Mouse (Mus musculus) thymus, postnatal 4 days (tissue): Measurements from ENCODE around the gene Zfp592.
A peak's percentile ranks its signal among the peaks of the same experiment; 100 is the strongest.
"Not testable (repeated sequence)": the region's sequence is repeated elsewhere in the genome, so short reads cannot be mapped to it uniquely, and the experiment has no call there.

ENCODE experiments used
- DNase-seq: peaks from one replicate; pipeline ENCODE4 v3.0.0; 2021

The Zfp592 gene

GRCm38 (mm10) chr7:80992980-80993833 lies at the start of gene Zfp592:
Gene Zfp592, plus strand, starts transcription at chr7:80993681.
- peak; percentile 91 for DNase-seq

- DNase-seq = peak; percentile 96
Observed at GRCm38 (mm10) chr7:80947445-80948350, 45.8 kb upstream of the Zfp592 start, which contains the start of gene Sec11a. Gene Sec11a, minus strand, starts transcription at chr7:80947780.

- DNase-seq = no peak
Observed at GRCm38 (mm10) chr7:80951461-80951860, 42.0 kb upstream of the Zfp592 start.

- DNase-seq = no peak
Observed at GRCm38 (mm10) chr7:80952140-80952539, 41.3 kb upstream of the Zfp592 start.

GRCm38 (mm10) chr7:80954251-80954650 lies 39.2 kb upstream of the Zfp592 start:
- no peak for DNase-seq

GRCm38 (mm10) chr7:80956891-80957290 lies 36.6 kb upstream of the Zfp592 start:
- no peak for DNase-seq

- DNase-seq = no peak
Observed at GRCm38 (mm10) chr7:80959003-80959402, 34.5 kb upstream of the Zfp592 start.

- DNase-seq = no peak
Observed at GRCm38 (mm10) chr7:80962799-80963198, 30.7 kb upstream of the Zfp592 start.

- no peak for DNase-seq
Observed at GRCm38 (mm10) chr7:80970913-80971312, 22.6 kb upstream of the Zfp592 start.

- no peak for DNase-seq
Observed at GRCm38 (mm10) chr7:80971419-80971818, 22.1 kb upstream of the Zfp592 start.

- no peak for DNase-seq
Observed at GRCm38 (mm10) chr7:80972082-80972481, 21.4 kb upstream of the Zfp592 start.

GRCm38 (mm10) chr7:80972920-80973637 lies 20.4 kb upstream of the Zfp592 start:
- DNase-seq = not testable (repeated sequence)

GRCm38 (mm10) chr7:80973638-80974015 lies 19.9 kb upstream of the Zfp592 start:
- not testable (repeated sequence) for DNase-seq

GRCm38 (mm10) chr7:80980566-80980965 lies 12.9 kb upstream of the Zfp592 start:
- no peak for DNase-seq

GRCm38 (mm10) chr7:80986458-80987187 lies 6.9 kb upstream of the Zfp592 start:
- peak; percentile 28 for DNase-seq

- DNase-seq = no peak
Observed at GRCm38 (mm10) chr7:80987805-80988625, 5.5 kb upstream of the Zfp592 start.

GRCm38 (mm10) chr7:80990276-80990675 lies 3.2 kb upstream of the Zfp592 start:
- DNase-seq = no peak

GRCm38 (mm10) chr7:80991589-80991988 lies 1.9 kb upstream of the Zfp592 start:
- no peak for DNase-seq

- no peak for DNase-seq
Observed at GRCm38 (mm10) chr7:80992063-80992462, 1.4 kb upstream of the Zfp592 start.

- DNase-seq = no peak
Observed at GRCm38 (mm10) chr7:80992631-80992979, 876 bp upstream of the Zfp592 start.
